Mouse (Mus musculus) neural tube, embryonic 12.5 days (tissue): ENCODE measurements around the gene Prn. TPM values are rescaled to one million over a fixed set of nuclear protein-coding genes. Genes with fewer than 3 reads are reported as not detected.

ENCODE experiments used
- ATAC-seq: fragments of 200-750 bp; cut with Nextera tagmentation; 2 replicates; pipeline ENCODE4 v1.8.0; 2017; ENCODE audit warnings: low read depth, mild to moderate bottlenecking, moderate TSS enrichment, moderate library complexity; ENCODE audit not compliant: low FRiP score
- H3K27ac ChIP-seq: fragments of 300-500 bp; sonication (generic); 2 replicates; pipeline ENCODE4 v1.5.1; 2016
- H3K27me3 ChIP-seq: fragments of 300-500 bp; sonication (generic); replicated peaks from 2 replicates; pipeline ENCODE4 v1.6.1; 2016; ENCODE audit warnings: mild to moderate bottlenecking
- H3K36me3 ChIP-seq: fragments of 300-500 bp; sonication (generic); 2 replicates; pipeline ENCODE4 v1.6.1; 2016; ENCODE audit warnings: mild to moderate bottlenecking
- H3K4me1 ChIP-seq: fragments of 300-500 bp; sonication (generic); 2 replicates; pipeline ENCODE4 v1.6.1; 2016
- H3K4me2 ChIP-seq: fragments of 300-500 bp; sonication (generic); replicated peaks from 2 replicates; pipeline ENCODE4 v1.6.1; 2016; ENCODE audit warnings: mild to moderate bottlenecking
- H3K4me3 ChIP-seq: fragments of 300-500 bp; sonication (generic); 2 replicates; pipeline ENCODE4 v1.5.1; 2016
- H3K9ac ChIP-seq: fragments of 300-500 bp; sonication (generic); 2 replicates; pipeline ENCODE4 v1.6.1; 2016; ENCODE audit warnings: mild to moderate bottlenecking
- H3K9me3 ChIP-seq: fragments of 300-500 bp; sonication (generic); 2 replicates; pipeline ENCODE4 v1.6.1; 2016; ENCODE audit warnings: mild to moderate bottlenecking
- WGBS: fragments of 180-500 bp; shearing (Covaris S2); methylation state at CpG from one replicate; pipeline ENCODE4 v1.1.7; 2016; 5-methylcytosine and 5-hydroxymethylcytosine counted together
- polyA plus RNA-seq: library from polyadenylated mRNA; unstranded; fragments of >200 nt; fragmentation: Nextera tagmentation; extraction: Ambion mirVana; gene quantifications from 2 replicates; pipeline ENCODE4 v1.2.1, GENCODE M21; 2016

The Prn gene
- polyA plus RNA-seq, 1 experiment from 2014 or later = not detected

DNA sequence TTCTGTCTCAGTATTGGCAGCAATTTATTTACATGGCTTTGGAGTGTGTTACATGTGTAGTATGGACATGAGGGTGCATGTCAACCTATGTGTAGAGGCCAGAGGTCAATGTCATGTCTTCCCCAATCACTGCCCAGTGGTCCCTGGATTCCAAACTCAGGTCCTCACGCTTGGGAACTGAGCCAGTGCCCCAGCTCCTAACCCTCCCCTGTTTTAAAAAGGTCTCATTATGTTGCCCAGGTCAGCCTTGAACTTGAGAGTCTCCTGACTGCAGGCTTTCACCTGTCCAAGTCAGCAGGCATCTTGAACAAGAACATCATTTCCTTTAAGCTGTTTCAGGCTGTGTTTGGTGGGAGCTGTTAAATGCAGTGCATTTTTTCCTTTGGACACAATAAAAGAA lies 851 bp upstream of the Prn start:
- 70% methylated on average over 1 of the region's 1 CpGs for WGBS
- H3K27ac ChIP-seq = no peak overlapping the region
- H3K36me3 ChIP-seq = no peaks in the 10 kb centered on the region
- H3K4me1 ChIP-seq = peaks cover 7% of the 10 kb centered on the region
- H3K9ac ChIP-seq = no peak overlapping the region
- no peaks in the 10 kb centered on the region for H3K27me3 ChIP-seq
- H3K4me3 ChIP-seq = no peak overlapping the region
- H3K4me2 ChIP-seq = peak overlapping the region; percentile 66
- no peak; the same call in 1 of the 2 replicates for ATAC-seq
- H3K9me3 ChIP-seq = no peaks in the 10 kb centered on the region

DNA sequence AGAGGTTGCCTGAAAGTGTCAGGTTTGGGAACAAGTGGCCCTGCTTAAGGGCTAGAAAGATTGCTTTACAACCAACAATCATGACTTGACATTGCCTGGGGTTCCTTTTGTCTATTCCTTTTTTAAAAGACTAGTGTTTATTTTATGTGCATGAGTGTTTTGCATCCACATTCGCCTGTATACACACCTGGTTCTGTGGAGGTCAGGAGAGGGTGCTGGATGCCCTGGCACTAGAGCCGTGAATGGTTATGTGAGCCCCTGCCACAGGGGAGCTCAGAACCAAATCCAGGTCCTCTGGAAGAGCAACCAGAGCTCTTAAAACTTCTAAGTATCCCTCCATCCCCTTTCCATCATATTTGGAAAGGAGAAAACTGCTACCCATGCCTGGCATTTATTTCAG lies 1.1 kb downstream of the Prn start:
- ATAC-seq = no peak
- peak overlapping the region; percentile 72 for H3K4me3 ChIP-seq
- H3K9ac ChIP-seq = peak overlapping the region; percentile 77; the same call in 1 of the 2 replicates
- no peaks in the 10 kb centered on the region for H3K27me3 ChIP-seq
- WGBS = 13% methylated on average over 2 of the region's 2 CpGs
- no peaks in the 10 kb centered on the region for H3K9me3 ChIP-seq
- peak overlapping the region; percentile 66 for H3K4me2 ChIP-seq
- no peak overlapping the region for H3K27ac ChIP-seq
- no peaks in the 10 kb centered on the region for H3K36me3 ChIP-seq
- H3K4me1 ChIP-seq = peaks cover 7% of the 10 kb centered on the region

DNA sequence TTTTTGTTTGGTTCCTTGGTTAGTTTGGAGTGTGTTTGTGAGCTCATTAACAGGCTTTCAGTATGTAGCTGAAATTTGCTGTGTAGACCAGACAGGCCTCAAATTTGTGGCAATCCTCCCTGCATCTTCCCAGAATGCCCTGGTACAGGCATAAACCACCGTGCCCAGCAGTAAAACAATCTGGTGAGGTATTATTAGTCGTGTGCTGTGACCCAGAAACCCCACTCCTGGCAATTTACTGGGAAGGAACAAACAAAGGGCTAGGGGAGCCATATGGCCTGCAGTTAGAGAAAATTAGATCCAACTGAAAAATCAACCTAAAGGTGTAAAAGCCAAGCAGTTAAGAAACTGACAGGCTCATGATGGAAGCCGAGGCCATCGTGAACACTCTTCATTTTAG lies 1.6 kb downstream of the Prn start:
- Histone ChIP-seq H3K36me3 (peaks cover 3% of the 10 kb centered on the region; the same call in 1 of the 2 replicates), H3K27me3 (no peaks in the 10 kb centered on the region), H3K27ac (peak overlapping the region; percentile 15; the same call in 1 of the 2 replicates), H3K4me2 (peak overlapping the region; percentile 66), H3K4me1 (peaks cover 7% of the 10 kb centered on the region), H3K9me3 (no peaks in the 10 kb centered on the region), H3K4me3 (peak overlapping the region; percentile 72), H3K9ac (peak overlapping the region; percentile 33; the same call in 1 of the 2 replicates)
- WGBS = 11% methylated on average over 4 of the region's 4 CpGs
- no peak for ATAC-seq

DNA sequence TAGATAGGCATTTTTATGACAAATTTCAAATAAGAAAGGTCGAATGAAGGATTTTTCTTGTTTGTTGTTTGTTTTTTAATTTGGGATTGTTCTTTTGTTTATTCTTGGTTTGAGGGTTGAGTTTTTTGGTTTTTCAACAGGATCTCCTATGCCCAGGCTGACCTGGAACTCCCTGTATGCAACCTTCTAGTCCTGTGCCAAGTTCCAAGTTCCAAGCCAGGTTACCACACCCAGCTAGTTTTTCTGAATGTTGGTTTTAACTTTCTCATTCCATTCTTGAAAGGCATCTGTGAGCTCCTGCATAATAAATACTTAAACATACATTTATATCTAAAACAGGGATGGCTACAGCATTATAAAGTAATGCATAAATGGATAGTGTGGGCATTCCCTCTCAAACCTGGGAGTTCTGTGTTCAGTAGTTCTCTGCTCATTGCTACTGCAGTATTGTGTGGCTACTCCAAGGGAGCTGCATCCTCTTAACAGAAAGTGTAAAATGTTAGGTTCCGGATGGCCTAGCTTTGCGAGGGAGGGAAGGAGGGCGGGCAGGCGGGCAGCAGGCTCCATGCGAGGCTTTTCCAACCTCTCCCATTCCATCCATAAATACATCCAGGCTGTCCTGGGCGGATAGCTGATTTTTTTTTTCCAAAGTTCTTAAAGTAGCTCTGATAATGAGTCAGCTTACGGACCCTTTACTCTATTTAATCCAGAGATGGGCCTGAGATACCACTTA lies 2.9 kb downstream of the Prn start:
- Histone ChIP-seq H3K9ac (no peak overlapping the region), H3K36me3 (peaks cover 8% of the 10 kb centered on the region; the same call in 1 of the 2 replicates), H3K9me3 (no peaks in the 10 kb centered on the region), H3K27me3 (no peaks in the 10 kb centered on the region), H3K4me2 (peak overlapping the region; percentile 66), H3K4me3 (no peak overlapping the region), H3K4me1 (peaks cover 7% of the 10 kb centered on the region), H3K27ac (no peak overlapping the region)
- ATAC-seq = no peak
- WGBS = 77% methylated on average over 8 of the region's 8 CpGs

DNA sequence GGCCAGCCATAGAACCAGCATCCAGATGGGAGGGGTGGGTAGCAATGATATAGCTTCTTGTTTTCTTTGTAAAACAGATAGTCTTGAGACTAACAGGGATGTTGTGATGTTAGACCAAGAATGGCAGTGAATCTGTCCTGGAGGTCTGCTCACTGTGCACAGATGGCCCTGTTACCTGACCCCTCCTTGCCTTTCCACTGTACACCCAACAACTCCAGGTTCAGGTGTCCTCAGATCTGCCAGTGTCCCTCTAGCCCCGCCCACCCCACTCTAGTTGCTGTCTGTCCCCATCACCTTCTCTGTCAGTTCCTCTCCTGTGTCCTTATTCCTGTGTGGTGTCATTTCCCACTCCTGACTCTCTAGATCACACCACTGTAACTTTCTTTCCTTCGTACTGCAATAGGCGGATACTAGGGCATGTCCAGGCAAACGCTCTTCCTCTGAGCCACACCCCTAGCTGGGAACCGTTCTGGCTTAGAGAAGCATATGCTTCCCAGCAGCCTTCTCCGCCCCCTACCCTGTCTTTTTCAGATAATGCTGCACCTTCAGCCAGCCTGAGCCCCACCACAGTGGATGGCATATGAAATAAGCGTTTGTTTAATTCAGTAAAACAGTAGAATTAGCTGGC lies 22.6 kb downstream of the Prn start:
- Histone ChIP-seq H3K4me2 (no peak overlapping the region), H3K4me1 (no peaks in the 10 kb centered on the region), H3K9ac (no peak overlapping the region), H3K27me3 (no peaks in the 10 kb centered on the region), H3K4me3 (no peak overlapping the region), H3K36me3 (peaks cover 12% of the 10 kb centered on the region; the same call in 1 of the 2 replicates), H3K9me3 (no peaks in the 10 kb centered on the region), H3K27ac (no peak overlapping the region)
- 85% methylated on average over 7 of the region's 7 CpGs for WGBS
- no peak for ATAC-seq

DNA sequence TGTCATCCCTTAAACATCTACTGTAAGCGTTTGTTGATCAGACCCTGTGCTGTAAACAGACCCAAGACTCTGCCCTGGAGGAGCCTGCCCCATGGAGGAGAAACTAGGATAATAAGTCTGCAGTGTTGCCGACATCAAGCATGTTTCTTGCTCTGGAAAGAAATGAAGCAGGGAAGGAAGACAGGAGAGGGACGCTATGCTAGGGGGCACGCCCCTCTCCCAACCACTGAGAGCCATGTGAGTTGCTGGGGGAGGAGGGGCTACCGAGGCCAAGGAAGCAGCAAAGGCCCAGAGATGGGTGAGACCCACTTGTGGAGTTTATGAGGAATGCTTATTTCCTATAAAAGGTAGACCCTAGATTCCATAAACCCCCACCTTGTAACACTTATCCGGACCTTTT lies 23.3 kb downstream of the Prn start:
- Histone ChIP-seq H3K27me3 (no peaks in the 10 kb centered on the region), H3K4me1 (no peaks in the 10 kb centered on the region), H3K4me2 (no peak overlapping the region), H3K9ac (no peak overlapping the region), H3K4me3 (no peak overlapping the region), H3K27ac (no peak overlapping the region), H3K9me3 (no peaks in the 10 kb centered on the region), H3K36me3 (peaks cover 12% of the 10 kb centered on the region; the same call in 1 of the 2 replicates)
- 50% methylated on average over 6 of the region's 6 CpGs for WGBS
- no peak for ATAC-seq

DNA sequence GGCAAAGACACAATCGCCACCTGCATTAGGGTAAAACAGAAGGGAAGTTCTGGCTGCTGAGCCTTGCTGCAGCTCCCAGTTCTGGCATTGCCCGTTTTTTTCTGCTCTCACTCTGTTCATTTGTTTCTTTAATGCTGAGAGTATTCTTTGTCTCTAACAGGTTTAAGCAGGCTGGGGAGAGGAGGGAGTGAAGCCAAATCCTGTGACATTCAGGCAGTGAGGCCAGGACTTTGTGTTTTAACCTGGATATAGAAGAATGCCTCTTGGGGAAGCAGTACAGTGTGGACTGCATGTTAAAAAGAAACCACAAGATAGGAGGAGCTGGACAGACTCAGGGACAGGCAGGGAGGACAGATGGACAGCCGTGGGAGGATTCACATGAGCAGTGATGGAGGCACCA lies 23.8 kb downstream of the Prn start:
- H3K4me1 ChIP-seq = no peaks in the 10 kb centered on the region
- no peak overlapping the region for H3K27ac ChIP-seq
- no peak overlapping the region for H3K4me3 ChIP-seq
- no peaks in the 10 kb centered on the region for H3K27me3 ChIP-seq
- H3K4me2 ChIP-seq = no peak overlapping the region
- H3K36me3 ChIP-seq = peaks cover 12% of the 10 kb centered on the region; the same call in 1 of the 2 replicates
- WGBS = 73% methylated on average over 3 of the region's 3 CpGs
- H3K9me3 ChIP-seq = no peaks in the 10 kb centered on the region
- no peak for ATAC-seq
- H3K9ac ChIP-seq = no peak overlapping the region

DNA sequence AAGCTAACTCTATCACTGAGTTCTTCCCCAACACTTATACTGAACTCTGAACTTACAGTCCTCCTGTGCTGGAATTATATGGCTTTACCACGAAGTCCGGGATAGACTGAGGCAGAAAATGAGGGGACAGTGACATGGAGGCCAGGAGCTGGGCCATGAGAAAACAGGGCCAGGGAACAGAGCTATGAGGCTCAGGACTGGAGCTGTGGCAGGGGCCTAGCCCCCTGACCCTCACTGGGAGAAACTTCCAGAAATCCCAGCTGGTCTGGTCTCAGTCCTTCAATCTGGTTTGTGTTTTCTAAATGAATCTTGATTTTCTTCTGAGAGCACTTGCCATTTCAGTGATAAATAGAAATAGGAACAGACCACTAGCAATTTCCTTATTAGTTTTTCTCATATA lies 24.5 kb downstream of the Prn start:
- no peak overlapping the region for H3K4me2 ChIP-seq
- no peak for ATAC-seq
- H3K4me1 ChIP-seq = no peaks in the 10 kb centered on the region
- H3K36me3 ChIP-seq = peaks cover 12% of the 10 kb centered on the region; the same call in 1 of the 2 replicates
- no peak overlapping the region for H3K27ac ChIP-seq
- H3K4me3 ChIP-seq = no peak overlapping the region
- H3K9ac ChIP-seq = no peak overlapping the region
- H3K9me3 ChIP-seq = no peaks in the 10 kb centered on the region
- H3K27me3 ChIP-seq = no peaks in the 10 kb centered on the region
- WGBS = 98% methylated on average over 2 of the region's 2 CpGs

DNA sequence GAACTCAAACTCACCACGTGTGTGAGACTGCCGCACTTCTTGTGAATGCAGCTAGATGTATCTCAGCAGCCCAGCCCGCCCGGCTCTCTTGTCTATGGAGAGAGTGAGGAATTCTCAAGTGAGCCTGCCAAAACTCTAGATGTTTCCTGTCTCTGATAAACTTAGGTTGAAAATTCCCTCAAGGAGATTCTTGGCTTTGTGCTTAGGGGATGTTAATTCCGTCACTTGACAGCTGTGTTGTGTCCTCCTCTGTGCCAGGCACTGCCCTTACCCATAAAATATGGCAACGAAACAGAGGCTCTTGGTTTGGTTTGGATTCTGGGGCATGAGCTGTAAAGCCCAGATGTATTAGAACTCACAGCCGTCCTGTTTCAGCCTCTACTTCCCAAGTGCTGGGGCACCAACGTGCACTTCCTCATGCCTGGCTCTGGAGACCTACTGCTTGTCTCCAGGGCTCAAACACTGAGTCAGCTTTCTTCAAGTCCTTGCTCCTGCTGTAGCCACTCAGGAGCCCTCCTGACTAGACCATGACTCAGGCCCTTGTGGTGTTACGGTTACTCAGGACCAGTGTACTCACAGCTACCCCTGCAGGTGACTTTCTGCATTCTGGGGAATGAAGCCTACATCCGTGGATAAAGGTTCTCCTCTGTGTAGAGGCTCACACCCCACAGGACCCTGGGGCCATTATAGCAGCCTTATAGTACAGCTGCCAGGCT lies 25.8 kb downstream of the Prn start:
- Histone ChIP-seq H3K9ac (no peak overlapping the region), H3K4me2 (no peak overlapping the region), H3K4me1 (no peaks in the 10 kb centered on the region), H3K4me3 (no peak overlapping the region), H3K27ac (no peak overlapping the region), H3K9me3 (no peaks in the 10 kb centered on the region), H3K27me3 (no peaks in the 10 kb centered on the region), H3K36me3 (peaks cover 12% of the 10 kb centered on the region; the same call in 1 of the 2 replicates)
- ATAC-seq = no peak
- 79% methylated on average over 10 of the region's 10 CpGs for WGBS

DNA sequence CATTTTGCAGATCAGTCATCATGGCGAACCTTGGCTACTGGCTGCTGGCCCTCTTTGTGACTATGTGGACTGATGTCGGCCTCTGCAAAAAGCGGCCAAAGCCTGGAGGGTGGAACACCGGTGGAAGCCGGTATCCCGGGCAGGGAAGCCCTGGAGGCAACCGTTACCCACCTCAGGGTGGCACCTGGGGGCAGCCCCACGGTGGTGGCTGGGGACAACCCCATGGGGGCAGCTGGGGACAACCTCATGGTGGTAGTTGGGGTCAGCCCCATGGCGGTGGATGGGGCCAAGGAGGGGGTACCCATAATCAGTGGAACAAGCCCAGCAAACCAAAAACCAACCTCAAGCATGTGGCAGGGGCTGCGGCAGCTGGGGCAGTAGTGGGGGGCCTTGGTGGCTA lies 26.7 kb downstream of the Prn start:
- H3K27ac ChIP-seq = no peak overlapping the region
- no peaks in the 10 kb centered on the region for H3K27me3 ChIP-seq
- H3K36me3 ChIP-seq = peaks cover 12% of the 10 kb centered on the region; the same call in 1 of the 2 replicates
- H3K9ac ChIP-seq = no peak overlapping the region
- no peak overlapping the region for H3K4me2 ChIP-seq
- H3K4me1 ChIP-seq = no peaks in the 10 kb centered on the region
- no peak for ATAC-seq
- no peak overlapping the region for H3K4me3 ChIP-seq
- H3K9me3 ChIP-seq = no peaks in the 10 kb centered on the region
- 92% methylated on average over 10 of the region's 10 CpGs for WGBS

DNA sequence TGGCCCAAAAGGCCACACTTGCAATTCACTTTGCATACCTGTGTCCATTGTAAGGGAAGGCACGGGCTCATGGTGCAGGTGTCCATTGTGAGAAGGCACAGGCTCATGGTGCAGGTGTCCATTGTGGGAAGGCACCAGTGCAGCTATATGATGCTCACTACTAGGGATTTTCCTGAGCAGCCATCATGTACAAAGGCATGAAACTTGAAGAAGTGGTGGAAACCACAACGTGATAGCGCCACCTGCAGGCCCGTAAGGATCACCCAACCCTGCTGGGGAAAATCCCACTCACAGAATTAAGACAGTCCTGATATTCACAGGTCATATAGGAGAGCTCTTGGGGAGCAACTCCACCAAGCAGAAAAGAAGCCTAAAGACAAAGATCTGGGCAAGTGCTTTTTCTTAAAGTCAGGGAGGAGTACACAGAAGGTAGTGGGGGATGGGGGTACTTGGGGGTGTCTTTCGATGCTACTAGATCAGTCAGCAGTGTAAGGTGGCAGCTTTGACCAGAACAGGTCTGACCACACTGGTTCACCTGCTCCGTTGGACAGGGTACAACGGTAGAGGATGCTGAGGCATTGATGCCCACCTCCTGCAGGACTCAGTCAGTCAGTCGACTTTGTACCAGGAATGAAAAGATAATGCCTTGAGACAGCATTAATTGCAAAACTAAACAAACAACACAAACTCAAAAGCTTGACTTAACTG lies 29.8 kb downstream of the Prn start:
- ATAC-seq = peak; percentile 48; the same call in 1 of the 2 replicates
- Histone ChIP-seq H3K36me3 (peaks cover 12% of the 10 kb centered on the region; the same call in 1 of the 2 replicates), H3K9ac (no peak overlapping the region), H3K4me2 (no peak overlapping the region), H3K27ac (no peak overlapping the region), H3K27me3 (no peaks in the 10 kb centered on the region), H3K4me1 (no peaks in the 10 kb centered on the region), H3K4me3 (no peak overlapping the region), H3K9me3 (no peaks in the 10 kb centered on the region)
- WGBS = 42% methylated on average over 8 of the region's 8 CpGs

DNA sequence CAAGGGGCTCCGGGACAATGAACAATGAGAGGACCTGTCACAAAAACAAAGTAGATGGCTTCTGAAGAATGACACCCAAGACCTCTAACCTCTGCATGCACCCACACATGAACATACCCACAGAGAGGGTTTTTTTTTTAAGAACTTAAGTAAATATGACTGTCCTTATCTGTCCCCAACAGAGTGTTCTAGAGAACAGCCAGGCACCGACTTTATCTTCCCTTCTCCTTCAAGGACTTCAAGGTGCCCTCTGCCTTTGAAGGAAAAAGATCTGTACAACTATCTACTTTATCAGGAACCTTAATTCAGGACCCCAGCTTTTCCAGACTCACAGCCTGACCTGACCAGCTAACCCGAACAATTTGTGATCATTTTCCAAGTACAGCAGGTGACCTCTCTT lies 30.7 kb downstream of the Prn start:
- Histone ChIP-seq H3K27me3 (no peaks in the 10 kb centered on the region), H3K4me3 (no peak overlapping the region), H3K4me1 (no peaks in the 10 kb centered on the region), H3K9ac (no peak overlapping the region), H3K36me3 (peaks cover 12% of the 10 kb centered on the region; the same call in 1 of the 2 replicates), H3K4me2 (no peak overlapping the region), H3K27ac (no peak overlapping the region), H3K9me3 (no peaks in the 10 kb centered on the region)
- no peak for ATAC-seq
- WGBS = 74% methylated on average over 3 of the region's 3 CpGs
